Mouse (Mus musculus) spleen, adult 2 months (tissue): Measurements from ENCODE around the gene Tob2.

ENCODE experiments used
- CTCF ChIP-seq: fragments of 200-500 bp; IDR thresholded peaks from 2 replicates; pipeline ENCODE4 v1.5.1; 2011; ENCODE audit warnings: mild to moderate bottlenecking, inconsistent platforms; ENCODE audit not compliant: insufficient read depth, insufficient read length, insufficient replicate concordance; ENCODE audit errors: extremely low read depth
- POLR2A ChIP-seq: fragments of 200-500 bp; IDR thresholded peaks from 2 replicates; pipeline ENCODE4 v1.6.1; 2011; ENCODE audit warnings: low read depth, low read length, inconsistent platforms

DNA sequence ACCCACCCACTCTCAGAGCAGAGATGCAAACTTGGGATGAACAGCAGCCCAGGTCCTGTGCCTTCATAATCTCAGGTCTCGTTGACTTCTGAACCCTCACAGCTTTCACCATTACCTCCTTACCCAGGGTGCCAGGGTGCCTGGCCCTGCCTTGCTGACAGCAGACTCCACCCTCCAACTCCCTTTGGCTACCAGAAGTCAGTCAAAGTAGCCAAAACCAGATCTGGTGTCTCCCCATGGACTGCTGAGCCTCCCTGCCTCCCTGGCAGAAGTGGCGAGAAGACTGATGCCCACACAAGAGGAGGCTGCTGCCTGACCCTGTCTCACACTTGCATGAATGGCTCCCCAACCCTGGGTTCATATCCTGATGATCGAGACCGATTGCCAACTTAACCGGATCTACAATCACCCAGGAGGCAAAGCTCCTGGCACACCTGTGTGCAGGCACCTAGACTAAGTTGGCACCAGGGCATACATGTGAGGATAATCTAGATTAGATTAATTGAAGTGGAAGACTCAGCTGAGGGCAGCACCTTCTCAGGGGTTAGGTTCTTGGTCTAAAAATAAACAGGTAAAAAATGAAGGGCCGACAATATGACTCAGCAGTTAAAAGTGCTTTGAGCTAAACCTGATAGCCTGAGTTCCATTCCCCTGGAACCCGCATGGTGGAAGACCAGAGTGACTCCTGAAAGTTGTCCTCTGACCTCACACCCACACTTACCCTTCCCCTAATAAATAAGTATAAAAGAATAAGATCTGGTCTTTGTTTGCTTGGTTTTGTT, 30.0 kb downstream of the Tob2 start:
- TF ChIP-seq POLR2A: no peak
- no peak for TF ChIP-seq CTCF
